Mouse (Mus musculus): ENCODE measurements at regions not wholly inside any gene's neighbourhood (a gene's known extent, or its start where the extent isn't known, plus 50 kb on each side); places are given as distances from the start of the nearest gene placed in this dataset.

DNA sequence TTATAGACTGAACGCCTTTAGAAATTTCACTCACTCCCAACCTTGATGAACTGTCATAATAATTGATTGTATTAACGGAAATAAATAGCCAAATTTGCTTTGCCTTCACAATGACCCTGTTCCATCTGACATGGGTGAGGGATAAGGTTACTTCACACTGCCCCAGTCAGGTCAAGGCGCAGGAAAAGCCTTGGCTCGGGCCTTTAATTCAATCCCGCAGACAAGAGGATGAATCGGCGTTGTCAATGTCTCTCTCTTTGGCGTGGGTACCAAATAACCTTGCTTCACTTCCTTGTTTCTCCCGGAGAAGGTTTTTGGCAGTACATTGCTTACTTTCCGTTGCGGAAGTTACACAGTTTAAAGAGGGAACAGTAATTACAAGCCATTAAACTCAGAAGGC, 354.2 kb downstream of the Cps1 start:
- H3K27ac ChIP-seq, result no peak overlapping the region
- no peak for ATAC-seq (ENCODE audit: low FRiP score, low read depth)
- no peaks in the 10 kb centered on the region for H3K4me1 ChIP-seq
- no peaks in the 10 kb centered on the region for H3K9me3 ChIP-seq
- H3K36me3 ChIP-seq, result no peaks in the 10 kb centered on the region
- H3K4me3 ChIP-seq, result no peak overlapping the region
- 59% methylated on average over 11 of the region's 11 CpGs for WGBS
- H3K4me2 ChIP-seq (replicated peaks), result no peak overlapping the region
- no peaks in the 10 kb centered on the region for H3K27me3 ChIP-seq
- no peak overlapping the region for H3K9ac ChIP-seq

DNA sequence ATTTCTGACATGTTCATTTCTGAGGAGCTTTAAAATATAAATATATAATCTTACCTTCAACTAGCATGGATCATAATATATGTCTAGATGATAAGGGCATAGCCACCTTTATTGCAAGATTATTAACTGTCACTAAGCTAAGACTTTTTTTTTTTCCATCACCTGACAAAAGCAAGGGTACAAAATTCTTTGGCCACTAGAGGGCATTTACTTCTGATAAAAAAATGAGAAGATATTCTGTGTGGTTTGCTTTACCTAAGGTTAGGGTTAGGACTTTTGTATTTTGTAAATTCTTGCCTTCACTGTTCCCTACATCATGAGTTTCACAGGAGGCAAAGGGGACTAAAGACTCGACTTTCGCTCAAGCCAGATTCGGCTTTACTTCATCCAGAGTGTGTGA, 355.1 kb downstream of the Cps1 start:
- ATAC-seq (ENCODE audit: low FRiP score, low read depth), result no peak
- no peaks in the 10 kb centered on the region for H3K9me3 ChIP-seq
- no peak overlapping the region for H3K4me3 ChIP-seq
- no peak overlapping the region for H3K27ac ChIP-seq
- 89% methylated on average over 3 of the region's 3 CpGs for WGBS
- no peaks in the 10 kb centered on the region for H3K27me3 ChIP-seq
- H3K9ac ChIP-seq, result no peak overlapping the region
- no peaks in the 10 kb centered on the region for H3K36me3 ChIP-seq
- no peaks in the 10 kb centered on the region for H3K4me1 ChIP-seq
- H3K4me2 ChIP-seq (replicated peaks), result no peak overlapping the region

DNA sequence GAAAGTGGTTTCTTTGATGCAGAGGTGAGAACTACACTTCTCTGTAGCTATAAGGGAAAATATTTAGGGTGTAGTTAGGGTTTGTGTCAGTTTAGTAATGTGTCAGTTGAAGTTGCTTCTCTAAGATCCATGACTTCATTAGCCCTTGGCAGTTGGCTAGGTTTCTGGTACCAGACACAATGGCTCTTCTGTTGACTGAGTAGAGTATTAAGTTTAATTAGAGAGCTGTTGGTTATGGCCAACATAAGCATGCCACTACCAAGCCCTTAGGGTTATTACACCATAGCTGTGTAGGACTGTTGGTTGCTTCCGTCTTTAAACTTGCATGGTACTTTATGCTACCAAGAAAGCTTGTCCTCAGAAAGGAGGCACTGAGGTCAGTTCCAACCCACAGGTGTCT, 359.1 kb downstream of the Cps1 start:
- no peak overlapping the region for H3K27ac ChIP-seq
- no peaks in the 10 kb centered on the region for H3K36me3 ChIP-seq
- 52% methylated on average over 1 of the region's 1 CpGs for WGBS
- ATAC-seq (ENCODE audit: low FRiP score, low read depth), result peak; percentile 64; the same call in 1 of the 2 replicates
- H3K9me3 ChIP-seq, result no peaks in the 10 kb centered on the region
- no peaks in the 10 kb centered on the region for H3K27me3 ChIP-seq
- H3K4me2 ChIP-seq (replicated peaks), result no peak overlapping the region
- H3K9ac ChIP-seq, result no peak overlapping the region
- no peak overlapping the region for H3K4me3 ChIP-seq
- H3K4me1 ChIP-seq, result no peaks in the 10 kb centered on the region

DNA sequence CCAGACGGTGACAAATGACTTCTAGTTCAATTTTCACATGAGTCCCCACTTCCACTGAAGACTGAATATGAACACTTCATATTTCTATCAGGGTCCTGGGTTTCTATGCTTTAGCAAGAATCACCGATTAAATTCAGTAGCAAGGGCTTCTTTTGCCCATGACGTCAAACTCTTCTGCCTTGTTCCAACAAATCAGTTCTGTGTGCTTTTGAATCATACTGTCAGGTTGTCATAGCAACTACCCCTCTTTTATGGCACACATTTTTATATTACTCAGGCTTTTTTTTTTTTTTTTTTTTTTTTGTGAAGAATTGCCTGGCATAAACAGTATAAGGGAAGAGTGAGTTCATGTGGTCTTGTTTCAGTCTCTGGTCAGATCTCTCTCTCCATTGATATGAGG, 381.3 kb downstream of the Cps1 start:
- Histone ChIP-seq H3K9ac (no peak overlapping the region), H3K27ac (no peak overlapping the region), H3K27me3 (no peaks in the 10 kb centered on the region), H3K9me3 (no peaks in the 10 kb centered on the region), H3K36me3 (no peaks in the 10 kb centered on the region), H3K4me2 (replicated peaks) (no peak overlapping the region), H3K4me3 (no peak overlapping the region), H3K4me1 (no peaks in the 10 kb centered on the region)
- no peak for ATAC-seq (ENCODE audit: low FRiP score, low read depth)
- 84% methylated on average over 3 of the region's 3 CpGs for WGBS

DNA sequence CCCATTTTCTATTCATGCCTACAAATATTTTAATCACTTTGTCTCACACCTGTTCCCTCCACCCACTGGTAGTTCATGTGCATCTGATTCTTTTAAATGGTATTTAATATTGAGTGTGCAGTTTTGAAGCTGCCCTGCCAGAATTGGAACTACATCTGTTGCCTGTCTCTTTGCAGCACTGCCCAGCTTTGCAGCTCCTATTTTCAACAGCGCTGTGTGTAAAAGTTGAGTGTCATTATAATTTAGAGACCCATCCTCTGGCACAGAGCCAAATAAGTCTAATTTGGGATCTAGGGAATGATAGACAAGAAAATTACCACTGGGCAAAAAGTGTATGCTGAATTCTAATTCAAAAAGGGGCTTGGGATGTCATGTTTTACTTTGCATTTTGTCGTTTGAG, 382.9 kb downstream of the Cps1 start:
- Histone ChIP-seq H3K9ac (no peak overlapping the region), H3K9me3 (no peaks in the 10 kb centered on the region), H3K27me3 (no peaks in the 10 kb centered on the region), H3K4me1 (no peaks in the 10 kb centered on the region), H3K27ac (no peak overlapping the region), H3K4me2 (replicated peaks) (no peak overlapping the region), H3K36me3 (no peaks in the 10 kb centered on the region), H3K4me3 (no peak overlapping the region)
- ATAC-seq (ENCODE audit: low FRiP score, low read depth), result no peak
- 79% methylated on average over 2 of the region's 2 CpGs for WGBS

DNA sequence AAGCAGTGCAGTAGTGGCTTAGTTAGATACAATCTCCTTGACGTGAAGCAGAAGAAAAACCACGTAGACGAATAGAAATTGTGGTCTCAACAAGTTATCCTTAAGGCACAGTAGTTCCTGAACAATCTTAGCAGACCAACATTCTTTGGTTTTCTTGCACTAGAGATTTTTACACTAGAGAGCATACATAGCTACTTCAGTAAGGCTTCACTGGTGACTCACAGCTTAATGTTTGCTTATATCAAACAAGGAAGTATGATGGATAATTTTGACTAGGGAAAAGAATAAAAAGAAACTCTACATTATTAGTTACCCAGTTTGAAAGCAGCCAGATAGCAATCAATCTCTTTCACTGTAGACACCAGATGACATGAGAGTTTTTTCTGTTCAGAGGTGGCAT, 395.5 kb downstream of the Cps1 start:
- WGBS, result 84% methylated on average over 3 of the region's 3 CpGs
- no peaks in the 10 kb centered on the region for H3K36me3 ChIP-seq
- H3K4me1 ChIP-seq, result no peaks in the 10 kb centered on the region
- H3K9ac ChIP-seq, result no peak overlapping the region
- ATAC-seq (ENCODE audit: low FRiP score, low read depth), result no peak
- no peak overlapping the region for H3K4me3 ChIP-seq
- no peak overlapping the region for H3K4me2 ChIP-seq (replicated peaks)
- no peaks in the 10 kb centered on the region for H3K27me3 ChIP-seq
- no peak overlapping the region for H3K27ac ChIP-seq
- no peaks in the 10 kb centered on the region for H3K9me3 ChIP-seq

DNA sequence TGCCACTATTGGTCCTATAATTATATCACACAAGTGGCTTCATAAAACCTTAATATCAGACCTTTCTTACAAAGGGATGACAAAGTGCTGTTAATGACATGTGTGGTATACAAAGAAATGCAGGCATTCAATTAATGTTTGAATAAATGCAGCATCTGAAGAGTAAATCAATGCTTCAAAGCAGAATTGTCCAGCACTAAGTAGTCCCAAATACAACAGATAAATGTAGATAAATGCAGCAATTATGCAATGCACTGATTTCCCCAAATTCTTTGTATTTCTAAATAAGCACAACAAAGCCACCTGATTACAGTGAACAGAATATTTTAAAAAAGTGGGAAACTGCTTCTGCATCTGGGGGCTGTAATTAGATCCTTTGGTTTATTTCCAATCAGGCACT, 435.9 kb downstream of the Cps1 start:
- Histone ChIP-seq H3K27ac (no peak overlapping the region), H3K36me3 (no peaks in the 10 kb centered on the region), H3K27me3 (no peaks in the 10 kb centered on the region), H3K4me1 (no peaks in the 10 kb centered on the region), H3K9ac (no peak overlapping the region), H3K4me3 (no peak overlapping the region), H3K4me2 (replicated peaks) (no peak overlapping the region), H3K9me3 (no peaks in the 10 kb centered on the region)
- no peak for ATAC-seq (ENCODE audit: low FRiP score, low read depth)

DNA sequence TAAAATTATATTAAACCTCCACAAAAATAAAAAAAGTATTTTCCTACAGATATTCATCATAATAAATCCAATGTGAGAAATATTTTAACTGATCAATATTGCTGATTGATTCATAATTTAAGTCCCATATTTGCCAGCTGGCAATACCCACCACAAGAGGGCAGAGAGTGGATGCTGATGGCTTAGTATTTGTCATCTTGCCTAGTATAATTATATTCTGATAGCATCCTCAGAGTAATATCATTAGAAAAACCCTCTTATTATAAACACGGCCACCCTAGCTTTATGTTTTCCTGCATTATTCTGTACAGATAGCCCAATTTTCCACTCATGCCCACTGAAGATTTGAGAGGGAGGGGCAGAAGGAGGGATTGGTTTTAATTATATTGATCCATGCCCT, 436.4 kb downstream of the Cps1 start:
- no peaks in the 10 kb centered on the region for H3K4me1 ChIP-seq
- no peaks in the 10 kb centered on the region for H3K27me3 ChIP-seq
- H3K27ac ChIP-seq, result no peak overlapping the region
- H3K9ac ChIP-seq, result no peak overlapping the region
- whole genome bisulfite sequencing, result 83% methylated on average over 1 of the region's 1 CpGs
- no peak overlapping the region for H3K4me2 ChIP-seq (replicated peaks)
- ATAC-seq (ENCODE audit: low FRiP score, low read depth), result no peak
- H3K4me3 ChIP-seq, result no peak overlapping the region
- H3K36me3 ChIP-seq, result no peaks in the 10 kb centered on the region
- no peaks in the 10 kb centered on the region for H3K9me3 ChIP-seq

DNA sequence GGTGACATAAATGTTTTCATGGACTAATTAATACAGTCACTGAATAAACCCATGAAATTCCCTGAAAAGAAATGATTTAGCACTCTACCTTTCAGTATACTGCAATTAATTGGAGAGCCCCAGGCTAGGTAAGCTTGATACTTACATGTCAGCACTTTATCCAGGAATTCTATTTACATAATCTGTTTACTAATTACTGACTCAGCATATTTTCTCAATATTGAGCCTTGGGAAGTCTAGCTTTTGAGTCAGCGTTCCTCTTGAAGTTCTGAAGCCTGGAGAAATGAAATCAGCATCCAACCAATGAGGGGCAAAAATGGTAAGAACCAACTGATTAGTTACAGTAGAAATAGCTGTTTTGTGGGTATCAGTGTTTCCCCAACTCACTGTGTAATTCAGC, 448.8 kb downstream of the Cps1 start:
- Histone ChIP-seq H3K4me3 (no peak overlapping the region), H3K4me2 (replicated peaks) (no peak overlapping the region), H3K27me3 (no peaks in the 10 kb centered on the region), H3K9me3 (no peaks in the 10 kb centered on the region), H3K36me3 (no peaks in the 10 kb centered on the region), H3K27ac (no peak overlapping the region), H3K4me1 (no peaks in the 10 kb centered on the region), H3K9ac (no peak overlapping the region)
- WGBS, result 85% methylated on average over 1 of the region's 1 CpGs
- ATAC-seq (ENCODE audit: low FRiP score, low read depth), result no peak

DNA sequence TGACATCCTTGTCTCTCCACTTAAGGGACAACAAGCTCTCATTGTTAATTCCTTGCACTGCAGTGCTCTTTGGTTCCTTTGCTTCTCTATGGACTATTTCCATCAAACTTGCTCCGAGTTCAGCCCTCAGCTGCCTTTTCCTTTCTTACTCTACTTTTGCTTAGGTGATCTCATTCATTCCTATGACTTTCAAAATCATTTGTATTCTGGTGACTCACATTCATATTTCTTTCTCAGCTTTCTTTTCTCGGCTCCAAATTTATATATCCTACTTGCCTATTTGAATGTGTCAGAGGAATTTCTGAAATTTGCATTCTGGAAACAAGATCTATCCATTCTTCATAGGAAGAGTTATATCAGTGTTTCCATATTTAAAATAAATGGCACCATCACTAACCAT, 456.9 kb downstream of the Cps1 start:
- Histone ChIP-seq H3K4me1 (no peaks in the 10 kb centered on the region), H3K4me2 (replicated peaks) (no peak overlapping the region), H3K9me3 (no peaks in the 10 kb centered on the region), H3K36me3 (no peaks in the 10 kb centered on the region), H3K27me3 (no peaks in the 10 kb centered on the region), H3K4me3 (no peak overlapping the region), H3K27ac (no peak overlapping the region), H3K9ac (no peak overlapping the region)
- WGBS, result 90% methylated on average over 2 of the region's 2 CpGs
- no peak for ATAC-seq (ENCODE audit: low FRiP score, low read depth)

All from limb, embryonic 13.5 days (tissue).